Mouse (Mus musculus): ENCODE results near the gene Emg1.

DNA sequence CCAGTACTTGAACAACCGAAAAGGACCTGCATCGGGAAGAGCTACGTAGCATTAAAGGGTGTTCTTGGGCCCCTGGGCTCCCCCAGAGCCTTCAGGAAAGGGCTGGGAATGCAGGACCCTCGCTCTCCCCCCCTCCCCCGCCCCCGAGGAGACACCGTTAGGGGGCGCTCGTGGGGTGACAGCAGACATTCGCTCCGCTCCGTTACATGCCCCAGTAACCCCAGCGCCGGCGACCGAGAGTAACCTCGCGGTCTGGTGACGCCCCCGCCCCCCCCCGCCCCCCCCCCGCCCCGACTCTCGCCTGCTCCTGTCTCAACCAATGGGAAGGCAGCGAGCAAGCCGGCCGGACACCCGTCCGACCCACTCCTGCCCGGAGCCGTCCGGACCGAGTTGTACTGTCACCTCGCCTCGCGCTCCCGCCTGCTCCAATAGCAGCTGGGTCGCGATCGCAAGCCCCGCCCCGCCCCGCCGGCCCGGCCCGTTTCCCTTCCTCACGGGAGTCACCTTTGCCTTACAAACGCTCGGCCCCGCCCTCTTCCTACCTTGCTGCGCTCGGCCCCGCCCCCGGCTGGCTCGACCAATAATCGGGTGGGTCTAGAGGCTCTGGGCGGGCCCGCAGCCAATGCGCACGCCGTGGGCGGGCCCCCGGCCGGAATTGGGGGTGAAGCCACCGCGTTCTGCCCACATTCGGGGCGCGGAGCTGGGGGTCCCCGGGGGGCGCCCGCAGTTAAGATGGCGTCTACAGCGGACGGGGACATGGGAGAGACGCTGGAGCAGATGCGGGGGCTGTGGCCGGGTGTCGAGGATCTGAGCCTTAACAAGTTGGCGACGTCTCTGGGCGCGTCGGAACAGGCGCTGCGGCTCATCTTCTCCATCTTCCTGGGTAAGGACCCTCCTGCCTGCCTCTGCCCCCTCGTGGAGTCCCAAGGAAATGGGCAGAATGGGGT is 49.2 kb downstream of the Emg1 start, which contains the start of gene Lpcat3:
- TF ChIP-seq CTCF (IDR thresholded peaks at IDR 0.05; ENCODE audit: control insufficient read depth, insufficient read depth, low read length) (peak; percentile 47; the same call in 1 of the 2 replicates), POLR2A (IDR thresholded peaks at IDR 0.05; ENCODE audit: borderline replicate concordance, control insufficient read depth, low read depth, low read length) (peak; percentile 33; the same call in 1 of the 2 replicates)
